Mouse (Mus musculus) hindbrain, embryonic 10.5 days (tissue): Measurements from ENCODE around the gene Scube1. TPM values are rescaled to one million over a fixed set of nuclear protein-coding genes. Genes with fewer than 3 reads are reported as not detected.

Experiments
- DNase-seq: peaks from one replicate; pipeline ENCODE4 v3.0.0-alpha.2; 2017; ENCODE audit warnings: low spot score
- H3K27ac ChIP-seq: fragments of 300-500 bp; sonication (generic); 2 replicates; pipeline ENCODE4 v1.5.1; 2016; ENCODE audit warnings: mild to moderate bottlenecking, moderate library complexity
- H3K27me3 ChIP-seq: fragments of 300-500 bp; sonication (generic); 2 replicates; pipeline ENCODE4 v1.6.1; 2016; ENCODE audit warnings: mild to moderate bottlenecking; ENCODE audit not compliant: poor library complexity, insufficient read depth, severe bottlenecking
- H3K36me3 ChIP-seq: fragments of 300-500 bp; sonication (generic); 2 replicates; pipeline ENCODE4 v1.6.1; 2016; ENCODE audit warnings: mild to moderate bottlenecking, moderate library complexity
- H3K4me1 ChIP-seq: fragments of 300-500 bp; sonication (generic); replicated peaks from 2 replicates; pipeline ENCODE4 v1.6.1; 2016; ENCODE audit warnings: mild to moderate bottlenecking
- H3K4me3 ChIP-seq: fragments of 300-500 bp; sonication (generic); 2 replicates; pipeline ENCODE4 v1.5.1; 2016; ENCODE audit warnings: mild to moderate bottlenecking, moderate library complexity
- H3K9me3 ChIP-seq: fragments of 300-500 bp; sonication (generic); 2 replicates; pipeline ENCODE4 v1.6.1; 2016; ENCODE audit warnings: mild to moderate bottlenecking, moderate library complexity
- WGBS: fragments of 180-500 bp; shearing (Covaris S2); methylation state at CpG from one replicate; pipeline ENCODE4 v1.1.7; 2016; 5-methylcytosine and 5-hydroxymethylcytosine counted together
- polyA plus RNA-seq: library from polyadenylated mRNA; unstranded; fragments of >200 nt; fragmentation: Nextera tagmentation; extraction: Ambion mirVana; gene quantifications from 2 replicates; pipeline ENCODE4 v1.2.1, GENCODE M21; 2016

The Scube1 gene
- polyA plus RNA-seq, 1 experiment from 2014 or later: 62.6 TPM

DNA sequence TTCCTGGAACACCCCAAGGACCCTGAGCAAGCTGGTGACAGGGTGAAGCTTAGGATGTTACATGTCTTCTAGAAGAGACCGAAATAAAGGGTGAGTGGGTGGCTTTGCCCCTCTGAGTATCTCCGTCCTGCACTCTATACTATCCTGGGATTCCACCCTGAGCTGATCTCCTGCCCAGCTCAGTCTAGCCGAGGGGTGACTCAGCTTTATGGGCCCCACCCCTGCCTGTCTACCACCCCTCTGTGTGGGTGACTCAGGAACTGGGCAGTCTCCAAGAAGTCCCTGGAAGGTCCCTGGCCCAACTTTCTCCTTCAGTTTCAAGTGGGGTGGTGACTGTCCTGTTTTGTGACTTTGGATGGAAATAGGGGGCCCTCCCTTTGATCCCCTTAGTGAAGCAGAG, 159.4 kb downstream of the Scube1 start:
- H3K27ac ChIP-seq: no peak overlapping the region
- no peak overlapping the region for H3K4me3 ChIP-seq
- H3K4me1 ChIP-seq: peaks cover 22% of the 10 kb centered on the region
- 91% methylated on average over 3 of the region's 3 CpGs for WGBS
- H3K27me3 ChIP-seq: peaks cover 18% of the 10 kb centered on the region
- H3K9me3 ChIP-seq: no peaks in the 10 kb centered on the region
- H3K36me3 ChIP-seq: no peaks in the 10 kb centered on the region
- DNase-seq: no peak

DNA sequence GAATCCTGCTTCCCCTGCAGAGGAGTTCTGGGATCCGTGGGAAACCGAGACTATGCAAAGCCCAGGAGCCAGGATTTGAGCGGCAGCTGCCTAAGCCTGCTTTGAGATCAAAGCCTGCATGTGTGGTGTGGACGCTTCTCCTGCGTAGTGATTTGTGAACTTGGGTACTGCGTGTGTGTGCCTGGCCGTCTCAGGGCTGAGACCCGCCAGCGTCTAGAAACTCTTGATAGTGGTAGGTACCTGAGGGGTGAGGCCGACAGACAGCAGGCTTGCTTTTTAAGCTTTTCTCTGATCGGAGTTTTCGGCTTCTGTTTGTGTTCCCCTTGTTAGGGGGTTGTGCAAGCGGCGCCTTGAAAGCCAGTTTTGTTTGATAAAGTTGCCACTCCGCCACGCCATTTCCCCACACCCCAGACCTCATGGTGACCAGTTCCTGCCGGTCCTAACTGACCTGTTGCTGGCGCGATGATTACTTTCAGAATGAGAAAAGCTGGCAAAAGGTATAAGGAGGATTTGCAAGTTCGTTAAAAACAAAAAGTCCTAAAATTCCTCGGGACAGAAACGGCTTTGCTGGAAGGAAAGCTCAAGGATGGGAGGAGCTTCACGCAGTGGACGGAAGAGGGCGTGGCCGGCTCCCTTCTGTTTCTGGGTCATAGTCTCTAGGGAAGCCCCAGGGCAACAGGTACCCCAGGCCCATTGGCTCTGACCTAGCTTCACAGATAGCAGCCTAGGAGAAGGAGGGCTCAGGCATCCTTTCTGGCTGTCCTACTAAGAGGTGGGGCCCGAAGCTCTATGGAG, 160.8 kb downstream of the Scube1 start:
- Histone ChIP-seq H3K27me3 (peaks cover 18% of the 10 kb centered on the region), H3K9me3 (no peaks in the 10 kb centered on the region), H3K36me3 (no peaks in the 10 kb centered on the region), H3K27ac (peak overlapping the region; percentile 81), H3K4me1 (peaks cover 22% of the 10 kb centered on the region), H3K4me3 (peak overlapping the region; percentile 59)
- 2% methylated on average over 27 of the region's 27 CpGs for WGBS
- DNase-seq: peak; percentile 64

DNA sequence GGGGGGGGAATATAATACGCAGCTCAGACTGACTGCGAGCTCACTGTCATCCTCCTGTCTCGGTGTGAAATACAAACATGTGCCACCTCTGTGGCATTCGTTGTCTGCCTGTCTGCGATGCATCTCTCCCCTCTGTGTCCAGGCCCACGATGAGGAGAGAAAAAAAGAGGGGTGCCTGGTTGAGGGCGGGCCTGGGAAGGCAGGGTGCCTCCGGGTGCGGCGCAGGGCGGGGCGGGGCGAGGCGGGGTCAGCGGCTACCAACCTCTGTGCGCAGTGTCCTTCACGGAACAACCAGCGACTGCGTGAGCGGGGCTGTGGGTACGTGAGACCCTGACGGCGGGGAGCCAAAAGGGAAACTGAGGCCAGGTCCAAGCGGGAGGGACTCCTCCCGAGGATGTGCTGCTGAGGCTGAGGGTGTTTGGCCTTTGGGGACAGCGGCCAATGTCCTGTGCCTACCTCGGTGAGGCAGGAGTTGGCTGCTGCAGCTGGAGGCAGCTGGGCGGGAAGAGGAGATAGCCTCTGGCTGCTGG, 161.4 kb downstream of the Scube1 start, which contains the start of the genes Tspo and Mcat:
Gene Tspo (plus strand): TSS at position 266 of the 530 bp plus-strand sequence.
Gene Mcat (minus strand): TSS at position 461 of the 530 bp plus-strand sequence.
- WGBS: under 1% methylated on average over 28 of the region's 28 CpGs
- H3K9me3 ChIP-seq: no peaks in the 10 kb centered on the region
- no peak for DNase-seq
- peak within 1 kb of the TSS; percentile 59 for H3K4me3 ChIP-seq
- H3K36me3 ChIP-seq: no peaks in the 10 kb centered on the region
- H3K4me1 ChIP-seq: peaks cover 22% of the 10 kb centered on the region
- peaks cover 18% of the 10 kb centered on the region for H3K27me3 ChIP-seq
- H3K27ac ChIP-seq: peak within 1 kb of the TSS; percentile 81

DNA sequence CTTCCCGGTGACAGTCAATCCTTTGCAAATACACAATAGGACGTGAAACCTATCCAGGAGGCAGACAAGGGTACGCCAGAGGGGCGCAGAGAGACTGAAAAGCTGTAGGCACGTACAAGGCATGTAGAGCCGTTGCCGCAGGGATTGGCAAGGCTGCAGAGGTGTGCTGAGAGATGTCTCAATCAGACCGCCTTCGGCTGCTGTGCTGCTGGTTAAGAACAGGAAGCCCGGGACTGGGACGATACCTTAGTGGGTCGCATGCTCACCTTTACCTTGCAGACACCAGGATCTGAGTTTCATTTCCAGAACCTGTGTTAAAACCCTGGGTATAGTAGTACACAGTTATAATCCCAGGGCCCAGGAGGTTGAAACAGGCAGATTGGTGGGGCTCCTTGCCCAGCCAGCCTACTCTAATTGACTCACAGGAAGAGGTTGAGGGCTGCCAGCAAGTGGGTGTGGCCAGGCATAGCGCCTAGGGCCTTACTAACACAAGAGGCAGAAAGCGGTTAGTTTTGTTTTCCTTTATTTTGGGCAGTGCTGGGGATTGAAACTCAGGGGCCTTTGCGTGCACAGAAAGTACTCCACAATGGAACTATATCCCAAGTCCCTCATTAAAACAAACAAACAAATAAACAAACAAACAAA, 162.1 kb downstream of the Scube1 start:
- WGBS: 32% methylated on average over 15 of the region's 15 CpGs
- no peak overlapping the region for H3K27ac ChIP-seq
- no peaks in the 10 kb centered on the region for H3K9me3 ChIP-seq
- peak overlapping the region; percentile 59 for H3K4me3 ChIP-seq
- H3K27me3 ChIP-seq: peaks cover 18% of the 10 kb centered on the region
- peaks cover 22% of the 10 kb centered on the region for H3K4me1 ChIP-seq
- peak; percentile 21 for DNase-seq
- no peaks in the 10 kb centered on the region for H3K36me3 ChIP-seq

DNA sequence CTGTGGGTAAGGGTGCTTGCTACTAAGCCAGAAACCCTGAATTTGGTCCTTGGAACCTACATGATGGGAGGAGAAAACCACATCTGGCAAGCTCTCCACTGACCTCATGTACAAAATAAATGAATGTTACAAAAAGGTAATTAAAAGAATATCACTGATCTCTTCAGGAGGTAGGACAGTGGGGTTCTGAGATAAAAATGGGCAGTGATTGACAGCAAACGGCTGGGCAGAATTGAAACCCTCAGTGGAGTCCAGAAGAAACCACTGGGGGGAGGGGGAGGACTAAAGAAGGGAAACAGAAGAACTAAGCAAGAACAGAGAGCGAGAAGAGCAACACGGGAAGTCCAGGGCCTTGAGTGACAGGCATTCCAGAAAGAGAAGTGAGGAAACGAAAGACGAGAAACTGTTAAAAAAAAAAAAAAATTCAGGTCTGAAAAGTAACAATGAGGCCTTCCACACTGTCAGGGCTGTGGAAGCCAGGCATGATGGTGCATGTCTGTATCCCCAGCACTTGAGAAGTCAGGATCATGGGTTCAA, 163.8 kb downstream of the Scube1 start:
- WGBS: 59% methylated on average over 5 of the region's 5 CpGs
- no peak for DNase-seq
- no peaks in the 10 kb centered on the region for H3K9me3 ChIP-seq

DNA sequence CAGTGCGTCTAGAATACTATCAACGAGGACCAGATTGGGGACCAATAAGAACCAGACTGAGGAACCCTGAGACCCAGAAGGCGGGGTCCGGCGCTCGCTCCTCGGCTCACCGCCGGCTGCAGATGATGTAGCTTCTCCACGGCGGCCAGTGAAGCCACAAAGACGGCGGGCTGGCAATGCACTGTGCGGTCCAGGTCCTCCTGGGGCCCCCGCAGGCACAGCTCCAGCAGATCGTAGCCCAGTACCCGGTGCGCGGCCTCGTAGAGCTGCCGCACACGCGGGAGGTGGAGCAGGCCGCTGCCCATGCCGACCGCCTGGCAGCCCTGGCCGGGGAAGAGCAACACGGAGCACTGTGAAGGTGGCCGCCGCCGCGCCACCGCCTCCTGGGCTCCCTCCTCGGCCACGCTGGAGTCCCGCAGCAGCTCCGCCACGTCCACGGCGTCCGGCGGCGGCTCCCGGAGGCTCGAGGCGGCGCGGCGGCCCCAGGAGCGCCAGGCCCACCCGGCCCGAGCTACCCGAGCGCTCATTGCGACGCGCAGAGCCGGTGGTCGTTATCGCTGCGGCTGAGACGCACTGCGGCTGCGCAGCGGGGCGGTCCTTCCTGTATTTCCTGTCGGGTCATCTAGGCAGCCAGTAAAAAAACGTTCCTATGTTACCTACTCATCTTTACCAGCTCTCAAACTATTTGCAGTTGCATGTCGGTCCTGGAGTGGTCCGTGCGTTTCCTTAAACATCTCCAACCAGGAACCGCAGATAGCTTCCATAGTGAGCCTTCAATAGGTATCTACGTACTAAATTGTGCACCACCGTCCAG, 169.5 kb downstream of the Scube1 start:
- Histone ChIP-seq H3K4me3 (peak overlapping the region; percentile 77), H3K9me3 (no peaks in the 10 kb centered on the region), H3K27ac (peak overlapping the region; percentile 96), H3K4me1 (peaks cover 16% of the 10 kb centered on the region), H3K36me3 (peaks cover 32% of the 10 kb centered on the region), H3K27me3 (no peaks in the 10 kb centered on the region)
- DNase-seq: peak; percentile 90
- WGBS: under 1% methylated on average over 74 of the region's 74 CpGs

More for the DNA sequence above, 163.8 kb downstream of the Scube1 start:
- H3K4me3 ChIP-seq: no peak overlapping the region
- H3K27ac ChIP-seq: no peak overlapping the region
- peaks cover 18% of the 10 kb centered on the region for H3K27me3 ChIP-seq
- H3K4me1 ChIP-seq: peaks cover 23% of the 10 kb centered on the region
- H3K36me3 ChIP-seq: no peaks in the 10 kb centered on the region

Other genes with a start within 250 kb of the Scube1 start
- gene Ttll1, start 214.1 kb downstream of the Scube1 start, polyA plus RNA-seq: 38.0 and 50.4 TPM in 2 replicates
- gene Bik, start 198.2 kb downstream of the Scube1 start, polyA plus RNA-seq: 2.2 and 4.1 TPM in 2 replicates
- 40.7 TPM in 2 replicates for gene Tspo, start 161.4 kb downstream of the Scube1 start, polyA plus RNA-seq
- 48.4 and 49.0 TPM in 2 replicates for gene Mcat, start 161.2 kb downstream of the Scube1 start, polyA plus RNA-seq
- gene Ttll12, start 129.9 kb downstream of the Scube1 start, polyA plus RNA-seq: 59.1 and 59.6 TPM in 2 replicates
- gene Mpped1, start 54.4 kb upstream of the Scube1 start, polyA plus RNA-seq: 5.5 TPM in 2 replicates